Mouse (Mus musculus) kidney, embryonic 16.5 days (tissue): ENCODE results near the gene Kng2. TPM values are rescaled to one million over a fixed set of nuclear protein-coding genes. Genes with fewer than 3 reads are reported as not detected.
"Not testable (repeated sequence)": the region's sequence is repeated elsewhere in the genome, so short reads cannot be mapped to it uniquely, and the experiment has no call there.

Experiments used
- ATAC-seq: fragments of 200-750 bp; cut with Nextera tagmentation; 2 replicates; pipeline ENCODE4 v1.8.0; 2017; ENCODE audit warnings: moderate TSS enrichment; ENCODE audit not compliant: low FRiP score, low TSS enrichment
- H3K27ac ChIP-seq: fragments of 300-500 bp; sonication (generic); 2 replicates; pipeline ENCODE4 v1.5.1; 2014; ENCODE audit warnings: low read length
- H3K27me3 ChIP-seq: fragments of 300-500 bp; sonication (generic); 2 replicates; pipeline ENCODE4 v1.6.1; 2014; ENCODE audit warnings: low read length, control low read depth, mixed read lengths; ENCODE audit not compliant: insufficient read depth
- H3K36me3 ChIP-seq: fragments of 300-500 bp; sonication (generic); 2 replicates; pipeline ENCODE4 v1.6.1; 2014; ENCODE audit warnings: low read length, control low read depth, mixed read lengths; ENCODE audit not compliant: insufficient read depth
- H3K4me1 ChIP-seq: fragments of 300-500 bp; sonication (generic); 2 replicates; pipeline ENCODE4 v1.6.1; 2014; ENCODE audit warnings: low read length, control low read depth, mixed read lengths; ENCODE audit not compliant: insufficient read depth
- H3K4me2 ChIP-seq: fragments of 300-500 bp; sonication (generic); replicated peaks from 2 replicates; pipeline ENCODE4 v1.6.1; 2014; ENCODE audit warnings: low read depth, low read length
- H3K4me3 ChIP-seq: fragments of 300-500 bp; sonication (generic); 2 replicates; pipeline ENCODE4 v1.5.1; 2014; ENCODE audit warnings: mild to moderate bottlenecking, low read length
- H3K9ac ChIP-seq: fragments of 300-500 bp; sonication (generic); replicated peaks from 2 replicates; pipeline ENCODE4 v1.6.1; 2014; ENCODE audit warnings: low read length
- H3K9me3 ChIP-seq: fragments of 300-500 bp; sonication (generic); 2 replicates; pipeline ENCODE4 v1.6.1; 2016; ENCODE audit warnings: low read length, control low read depth
- WGBS: fragments of 180-500 bp; shearing (Covaris S2); extraction: QIAGEN DNeasy Blood & Tissue Kit; methylation state at CpG from one replicate; pipeline ENCODE4 v1.1.7; 2014; 5-methylcytosine and 5-hydroxymethylcytosine counted together
- polyA plus RNA-seq: library from polyadenylated mRNA; unstranded; fragments of >200 nt; fragmentation: Nextera tagmentation; extraction: Ambion mirVana; gene quantifications from 2 replicates; pipeline ENCODE4 v1.2.1, GENCODE M21; 2015

Gene Kng2
- polyA plus RNA-seq, result 23.5 and 29.9 TPM in 2 replicates

DNA sequence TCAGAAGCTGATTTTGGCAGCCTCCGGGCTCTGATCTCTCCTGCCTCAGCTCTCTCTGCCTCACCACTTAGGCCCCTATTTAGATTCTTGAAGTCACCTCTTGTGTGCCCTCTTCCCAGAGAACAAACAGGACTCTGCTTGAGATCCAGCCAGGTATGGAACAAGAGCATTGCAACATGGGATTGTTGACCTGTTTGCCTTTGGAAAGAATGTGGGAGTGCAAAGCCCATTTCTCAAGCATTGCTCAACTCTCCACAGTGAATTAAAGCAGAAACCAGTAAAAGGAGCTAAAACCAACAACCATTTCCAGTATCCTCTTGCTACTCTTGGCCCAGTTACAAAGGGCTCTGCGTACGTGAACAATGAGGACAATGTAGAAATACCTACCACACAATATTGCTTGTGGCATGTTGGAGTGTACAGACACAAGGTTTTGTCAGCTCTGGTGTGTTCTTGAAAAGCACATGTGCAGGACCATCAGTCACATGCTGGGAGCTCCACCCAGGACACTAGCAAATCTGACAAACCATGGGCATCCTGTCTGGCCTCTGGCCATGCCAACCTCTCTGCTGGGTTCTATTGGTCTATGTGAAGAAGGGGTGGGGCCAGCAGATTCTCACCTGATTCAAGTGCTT lies at the start of gene Kng2:
Gene Kng2 (minus strand): TSS at position 517 of the 635 bp plus-strand sequence.
- not testable (repeated sequence) for H3K4me3 ChIP-seq, H3K27ac ChIP-seq, ATAC-seq, H3K4me1 ChIP-seq, H3K9ac ChIP-seq, H3K36me3 ChIP-seq, H3K4me2 ChIP-seq, H3K9me3 ChIP-seq, H3K27me3 ChIP-seq
- WGBS, result 70% methylated on average over 3 of the region's 3 CpGs

DNA sequence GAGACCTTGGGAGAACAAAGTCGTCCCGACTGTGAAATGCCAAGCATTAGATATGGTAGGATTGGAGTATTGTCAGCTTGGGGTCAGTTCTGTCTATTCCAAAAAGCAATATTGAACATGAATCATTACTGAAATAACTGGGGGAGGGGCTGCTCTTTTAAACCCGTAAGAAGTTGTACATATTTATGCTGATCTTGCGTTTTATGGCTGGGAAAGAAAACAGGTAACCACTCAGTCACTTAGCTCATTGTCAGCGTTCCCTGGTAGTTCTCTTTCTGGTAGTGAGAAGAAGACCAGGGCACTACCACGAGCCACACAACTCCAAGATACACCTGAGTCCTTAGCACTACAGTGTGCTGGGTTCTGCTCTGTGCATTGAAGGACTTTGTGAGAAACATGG lies 48.2 kb upstream of the Kng2 start:
- not testable (repeated sequence) for H3K4me3 ChIP-seq, H3K27ac ChIP-seq, H3K36me3 ChIP-seq, ATAC-seq, H3K9me3 ChIP-seq, H3K27me3 ChIP-seq, H3K4me2 ChIP-seq, H3K4me1 ChIP-seq, H3K9ac ChIP-seq
- WGBS, result 91% methylated on average over 6 of the region's 6 CpGs

DNA sequence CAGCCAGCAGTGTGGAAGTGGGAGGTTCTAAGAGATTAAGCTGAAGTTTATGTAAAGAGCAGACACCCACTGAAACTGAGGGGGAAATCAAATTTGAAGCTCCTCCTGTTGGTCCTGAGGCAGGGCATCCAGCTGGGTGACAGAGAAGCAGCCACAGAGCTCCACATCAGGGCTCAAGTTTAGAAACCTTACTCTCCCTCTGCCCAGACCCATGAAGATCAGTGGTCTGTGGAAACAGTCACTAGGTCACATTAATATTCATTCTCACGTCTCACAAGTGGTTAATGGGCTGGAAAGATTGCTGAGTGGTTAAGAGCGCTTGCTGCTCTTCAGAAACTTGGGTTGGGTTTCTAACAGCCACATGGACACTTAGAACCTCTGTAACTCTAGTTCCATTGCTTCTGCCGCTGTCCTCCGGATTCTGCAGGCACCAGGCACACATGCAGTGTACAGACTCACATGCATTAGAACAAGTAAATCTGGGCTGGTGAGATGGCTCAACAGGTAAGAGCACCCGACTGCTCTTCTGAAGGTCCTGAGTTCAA lies 31.6 kb upstream of the Kng2 start:
- H3K4me2 ChIP-seq, H3K9me3 ChIP-seq, H3K27me3 ChIP-seq, H3K9ac ChIP-seq, H3K4me3 ChIP-seq, H3K36me3 ChIP-seq, H3K4me1 ChIP-seq: not testable (repeated sequence)
- H3K27ac ChIP-seq, result 0 out of 2 replicates have a peak overlapping the region, but pooled peaks have one; percentile 45
- 55% methylated on average over 5 of the region's 5 CpGs for WGBS
- peak; percentile 85 for ATAC-seq

DNA sequence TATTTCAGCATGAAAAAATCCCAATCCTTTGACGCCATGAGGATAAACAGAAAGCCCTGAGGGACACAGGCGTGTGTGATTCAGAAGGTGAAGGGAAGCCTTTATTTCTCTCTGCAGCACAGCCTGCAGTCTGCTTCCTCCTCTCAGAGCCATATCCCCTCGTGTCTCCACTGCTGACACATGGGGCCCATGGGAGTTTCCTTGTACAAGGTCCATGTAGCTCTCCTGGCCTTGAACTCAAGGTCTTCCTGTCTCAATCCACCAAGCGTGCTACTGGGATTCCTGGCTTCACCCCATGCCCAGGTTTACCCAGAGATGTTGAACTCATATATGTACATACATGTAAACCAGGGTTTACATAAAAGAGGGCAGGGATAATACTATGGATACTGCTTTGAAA lies 30.3 kb upstream of the Kng2 start:
- H3K27me3 ChIP-seq, H3K4me3 ChIP-seq, H3K4me1 ChIP-seq, ATAC-seq, H3K9me3 ChIP-seq, H3K9ac ChIP-seq, H3K4me2 ChIP-seq, H3K36me3 ChIP-seq, H3K27ac ChIP-seq: not testable (repeated sequence)
- 49% methylated on average over 4 of the region's 4 CpGs for WGBS

DNA sequence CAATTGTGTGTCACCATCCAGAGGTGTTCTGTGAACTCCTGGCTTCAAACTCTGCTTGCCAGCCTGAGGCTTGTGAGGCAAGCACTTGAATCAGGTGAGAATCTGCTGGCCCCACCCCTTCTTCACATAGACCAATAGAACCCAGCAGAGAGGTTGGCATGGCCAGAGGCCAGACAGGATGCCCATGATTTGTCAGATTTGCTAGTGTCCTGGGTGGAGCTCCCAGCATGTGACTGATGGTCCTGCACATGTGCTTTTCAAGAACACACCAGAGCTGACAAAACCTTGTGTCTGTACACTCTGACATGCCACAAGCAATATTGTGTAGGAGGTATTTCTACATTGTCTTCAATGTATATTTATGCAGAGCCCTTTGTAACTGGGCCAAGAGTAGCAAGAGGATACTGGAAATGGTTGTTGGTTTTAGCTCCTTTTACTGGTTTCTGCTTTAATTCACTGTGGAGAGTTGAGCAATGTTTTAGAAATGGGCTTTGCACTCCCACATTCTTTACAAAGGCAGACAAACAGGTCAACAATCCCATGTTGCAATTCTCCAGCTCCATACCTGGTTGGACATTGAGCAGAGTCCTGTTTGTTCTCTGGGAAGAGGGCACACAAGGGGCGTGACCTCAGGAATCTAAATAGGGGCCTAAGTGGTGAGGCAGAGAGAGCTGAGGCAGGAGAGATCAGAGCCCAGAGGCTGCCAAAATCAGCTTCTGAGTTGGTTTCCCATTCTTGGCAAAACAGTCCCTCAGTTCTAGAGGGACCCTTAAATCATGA lies 28.6 kb upstream of the Kng2 start, which contains the start of gene Kng1:
Gene Kng1 (plus strand): TSS at position 198 of the 780 bp plus-strand sequence.
- H3K27ac ChIP-seq, H3K4me3 ChIP-seq, ATAC-seq, H3K4me1 ChIP-seq, H3K36me3 ChIP-seq, H3K9me3 ChIP-seq, H3K9ac ChIP-seq, H3K27me3 ChIP-seq, H3K4me2 ChIP-seq: not testable (repeated sequence)
- 80% methylated on average over 1 of the region's 1 CpGs for WGBS

- no peak overlapping the region for H3K27ac ChIP-seq
- H3K4me2 ChIP-seq, result no peak overlapping the region
- H3K4me1 ChIP-seq, result no peaks in the 10 kb centered on the region
- H3K9me3 ChIP-seq, result no peaks in the 10 kb centered on the region
- WGBS, result 59% methylated on average over 5 of the region's 5 CpGs
- ATAC-seq, result no peak
- no peak overlapping the region for H3K9ac ChIP-seq
- no peak overlapping the region for H3K4me3 ChIP-seq
- H3K27me3 ChIP-seq, result no peaks in the 10 kb centered on the region
- H3K36me3 ChIP-seq, result no peaks in the 10 kb centered on the region
Measured at GRCm38 (mm10) chr16:23046319-23046718, 17.0 kb upstream of the Kng2 start.

GRCm38 (mm10) chr16:23040876-23041275 lies 11.6 kb upstream of the Kng2 start:
- no peak overlapping the region for H3K4me3 ChIP-seq
- no peaks in the 10 kb centered on the region for H3K9me3 ChIP-seq
- no peak overlapping the region for H3K9ac ChIP-seq
- no peaks in the 10 kb centered on the region for H3K4me1 ChIP-seq
- 18% methylated on average over 4 of the region's 4 CpGs for WGBS
- no peaks in the 10 kb centered on the region for H3K36me3 ChIP-seq
- H3K27me3 ChIP-seq, result no peaks in the 10 kb centered on the region
- ATAC-seq, result peak; percentile 49
- no peak overlapping the region for H3K27ac ChIP-seq
- no peak overlapping the region for H3K4me2 ChIP-seq

- no peak overlapping the region for H3K4me3 ChIP-seq
- no peaks in the 10 kb centered on the region for H3K36me3 ChIP-seq
- no peak; the same call in 1 of the 2 replicates for ATAC-seq
- no peaks in the 10 kb centered on the region for H3K4me1 ChIP-seq
- H3K27me3 ChIP-seq, result no peaks in the 10 kb centered on the region
- H3K9ac ChIP-seq, result no peak overlapping the region
- WGBS, result 89% methylated on average over 4 of the region's 4 CpGs
- H3K9me3 ChIP-seq, result no peaks in the 10 kb centered on the region
- no peak overlapping the region for H3K4me2 ChIP-seq
- H3K27ac ChIP-seq, result no peak overlapping the region
Measured at GRCm38 (mm10) chr16:23039281-23039680, 10.0 kb upstream of the Kng2 start.

- WGBS, result 71% methylated on average over 7 of the region's 7 CpGs
- Histone ChIP-seq H3K4me3 (no peak overlapping the region), H3K4me2 (no peak overlapping the region), H3K36me3 (no peaks in the 10 kb centered on the region), H3K4me1 (no peaks in the 10 kb centered on the region), H3K27ac (no peak overlapping the region), H3K9ac (no peak overlapping the region), H3K27me3 (no peaks in the 10 kb centered on the region), H3K9me3 (no peaks in the 10 kb centered on the region)
- ATAC-seq, result no peak
Measured at GRCm38 (mm10) chr16:23037744-23038143, 8.5 kb upstream of the Kng2 start.

DNA sequence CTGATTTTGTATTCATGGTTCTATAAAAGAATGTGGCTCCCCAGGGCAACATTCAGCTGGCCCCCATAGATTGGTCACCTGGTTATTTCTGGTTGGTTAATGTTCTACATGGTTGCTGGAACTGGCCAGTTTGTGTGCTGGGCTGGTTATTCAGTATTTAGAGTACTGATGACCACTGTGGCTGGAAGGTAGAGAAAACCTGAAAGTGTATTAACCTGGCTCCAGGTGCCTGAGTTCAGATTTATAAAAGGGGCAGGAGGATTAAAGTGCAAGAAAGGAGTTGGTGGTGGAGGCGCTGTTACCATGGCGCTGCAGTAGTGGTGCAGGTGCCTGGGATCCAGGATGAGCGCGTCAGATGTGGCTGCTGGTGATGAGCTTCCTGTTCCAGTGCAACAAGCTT lies 4.4 kb upstream of the Kng2 start:
- Histone ChIP-seq H3K27ac (peak overlapping the region; percentile 31), H3K4me2 (no peak overlapping the region), H3K9me3 (peaks cover 3% of the 10 kb centered on the region; the same call in 1 of the 2 replicates), H3K4me1 (no peaks in the 10 kb centered on the region), H3K9ac (no peak overlapping the region), H3K36me3 (no peaks in the 10 kb centered on the region), H3K27me3 (no peaks in the 10 kb centered on the region), H3K4me3 (no peak overlapping the region)
- ATAC-seq, result peak; percentile 91
- 81% methylated on average over 4 of the region's 4 CpGs for WGBS
